Mouse (Mus musculus) hindbrain, embryonic 15.5 days (tissue): ENCODE measurements around the gene Tmem208. TPM values are rescaled to one million over a fixed set of nuclear protein-coding genes. Genes with fewer than 3 reads are reported as not detected.

Source experiments
- ATAC-seq: fragments of 200-750 bp; cut with Nextera tagmentation; 2 replicates; pipeline ENCODE4 v1.8.0; 2017; ENCODE audit warnings: low read depth, moderate number of reproducible peaks, moderate TSS enrichment; ENCODE audit not compliant: low FRiP score
- H3K27ac ChIP-seq: fragments of 300-500 bp; sonication (generic); replicated peaks from 2 replicates; pipeline ENCODE4 v1.5.1; 2015; ENCODE audit warnings: mild to moderate bottlenecking, inconsistent platforms
- H3K27me3 ChIP-seq: fragments of 300-500 bp; sonication (generic); 2 replicates; pipeline ENCODE4 v1.6.1; 2015; ENCODE audit warnings: control low read depth, inconsistent platforms
- H3K36me3 ChIP-seq: fragments of 300-500 bp; sonication (generic); 2 replicates; pipeline ENCODE4 v1.6.1; 2015; ENCODE audit warnings: control low read depth, inconsistent platforms
- H3K4me1 ChIP-seq: fragments of 300-500 bp; sonication (generic); replicated peaks from 2 replicates; pipeline ENCODE4 v1.6.1; 2015; ENCODE audit warnings: control low read depth, inconsistent platforms
- H3K4me2 ChIP-seq: fragments of 300-500 bp; sonication (generic); 2 replicates; pipeline ENCODE4 v1.6.1; 2015; ENCODE audit warnings: moderate library complexity, mild to moderate bottlenecking, inconsistent platforms
- H3K4me3 ChIP-seq: fragments of 300-500 bp; sonication (generic); 2 replicates; pipeline ENCODE4 v1.5.1; 2015; ENCODE audit warnings: mild to moderate bottlenecking, inconsistent platforms
- H3K9ac ChIP-seq: fragments of 300-500 bp; sonication (generic); 2 replicates; pipeline ENCODE4 v1.6.1; 2015; ENCODE audit warnings: inconsistent platforms
- H3K9me3 ChIP-seq: fragments of 300-500 bp; sonication (generic); 2 replicates; pipeline ENCODE4 v1.6.1; 2016; ENCODE audit warnings: control low read depth, inconsistent platforms
- WGBS: fragments of 180-500 bp; shearing (Covaris S2); methylation state at CpG from one replicate; pipeline ENCODE4 v1.1.7; 2015; 5-methylcytosine and 5-hydroxymethylcytosine counted together
- polyA plus RNA-seq: library from polyadenylated mRNA; unstranded; fragments of >200 nt; fragmentation: Nextera tagmentation; extraction: Ambion mirVana; gene quantifications from 2 replicates; pipeline ENCODE4 v1.2.1, GENCODE M21; 2015

Gene Tmem208
- polyA plus RNA-seq, 1 experiment from 2014 or later: 143 TPM

- peaks cover 37% of the 10 kb centered on the region for H3K4me1 ChIP-seq
These were observed 22.4 kb downstream of the Tmem208 start, which contains the start of gene Slc9a5 for GRCm38 (mm10) chr8:105348450-105349095. Slc9a5 (plus strand) TSS chr8:105348843.

GRCm38 (mm10) chr8:105349096-105349771 is 23.1 kb downstream of the Tmem208 start:
- Histone ChIP-seq H3K9me3 (no peaks in the 10 kb centered on the region), H3K4me1 (peaks cover 37% of the 10 kb centered on the region), H3K4me3 (peak overlapping the region; percentile 77), H3K27ac (peak overlapping the region; percentile 85), H3K9ac (peak overlapping the region; percentile 82), H3K36me3 (no peaks in the 10 kb centered on the region), H3K4me2 (peak overlapping the region; percentile 99), H3K27me3 (no peaks in the 10 kb centered on the region; the same call in 1 of the 2 replicates)
- ATAC-seq: peak; percentile 29
- WGBS: under 1% methylated on average over 32 of the region's 48 CpGs

More at GRCm38 (mm10) chr8:105348450-105349095, 22.4 kb downstream of the Tmem208 start, which contains the start of gene Slc9a5:
- Histone ChIP-seq H3K36me3 (no peaks in the 10 kb centered on the region), H3K27ac (peak within 1 kb of the TSS; percentile 85), H3K4me2 (peak within 1 kb of the TSS; percentile 99), H3K9me3 (no peaks in the 10 kb centered on the region), H3K9ac (peak within 1 kb of the TSS; percentile 82), H3K27me3 (no peaks in the 10 kb centered on the region; the same call in 1 of the 2 replicates), H3K4me3 (peak within 1 kb of the TSS; percentile 77)
- WGBS: under 1% methylated on average over 34 of the region's 34 CpGs
- ATAC-seq: peak; percentile 31

DNA sequence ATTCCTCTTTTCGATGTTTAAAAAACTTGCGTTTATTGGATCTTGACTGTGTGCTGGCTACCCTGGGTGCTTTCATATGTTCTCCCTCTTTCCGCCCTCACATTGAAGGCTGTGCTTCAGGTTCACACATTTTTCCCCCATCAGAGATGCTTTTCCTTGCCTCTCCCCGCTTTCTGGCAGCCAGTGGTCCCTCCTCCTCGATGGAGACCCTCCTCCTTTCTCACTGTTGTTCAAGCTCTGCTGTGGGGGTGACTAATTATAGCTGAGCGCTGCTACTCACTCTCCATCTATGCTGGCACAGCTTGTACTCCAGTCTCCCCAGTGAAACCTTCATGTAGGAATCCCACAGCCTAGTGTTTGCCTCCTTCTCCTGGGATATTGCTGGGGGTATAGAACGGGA is 24.0 kb downstream of the Tmem208 start:
- Histone ChIP-seq H3K9ac (0 out of 2 replicates have a peak overlapping the region, but pooled peaks have one; percentile 9), H3K27ac (peak overlapping the region; percentile 85; the same call in 1 of the 2 replicates), H3K4me1 (peaks cover 37% of the 10 kb centered on the region), H3K4me3 (peak overlapping the region; percentile 77), H3K4me2 (peak overlapping the region; percentile 99), H3K9me3 (no peaks in the 10 kb centered on the region), H3K36me3 (no peaks in the 10 kb centered on the region; the same call in 1 of the 2 replicates), H3K27me3 (no peaks in the 10 kb centered on the region; the same call in 1 of the 2 replicates)
- no peak for ATAC-seq
- WGBS: 34% methylated on average over 7 of the region's 7 CpGs

- Histone ChIP-seq H3K27ac (no peak overlapping the region), H3K36me3 (peaks cover 21% of the 10 kb centered on the region; the same call in 1 of the 2 replicates), H3K9ac (no peak overlapping the region), H3K9me3 (no peaks in the 10 kb centered on the region), H3K4me1 (peaks cover 19% of the 10 kb centered on the region), H3K4me3 (no peak overlapping the region), H3K4me2 (no peak overlapping the region), H3K27me3 (no peaks in the 10 kb centered on the region)
- no peak for ATAC-seq
- WGBS: 71% methylated on average over 8 of the region's 8 CpGs
These were observed 27.5 kb downstream of the Tmem208 start for GRCm38 (mm10) chr8:105353583-105354135.

GRCm38 (mm10) chr8:105354549-105354948 is 28.4 kb downstream of the Tmem208 start:
- WGBS: 91% methylated on average over 4 of the region's 4 CpGs

DNA sequence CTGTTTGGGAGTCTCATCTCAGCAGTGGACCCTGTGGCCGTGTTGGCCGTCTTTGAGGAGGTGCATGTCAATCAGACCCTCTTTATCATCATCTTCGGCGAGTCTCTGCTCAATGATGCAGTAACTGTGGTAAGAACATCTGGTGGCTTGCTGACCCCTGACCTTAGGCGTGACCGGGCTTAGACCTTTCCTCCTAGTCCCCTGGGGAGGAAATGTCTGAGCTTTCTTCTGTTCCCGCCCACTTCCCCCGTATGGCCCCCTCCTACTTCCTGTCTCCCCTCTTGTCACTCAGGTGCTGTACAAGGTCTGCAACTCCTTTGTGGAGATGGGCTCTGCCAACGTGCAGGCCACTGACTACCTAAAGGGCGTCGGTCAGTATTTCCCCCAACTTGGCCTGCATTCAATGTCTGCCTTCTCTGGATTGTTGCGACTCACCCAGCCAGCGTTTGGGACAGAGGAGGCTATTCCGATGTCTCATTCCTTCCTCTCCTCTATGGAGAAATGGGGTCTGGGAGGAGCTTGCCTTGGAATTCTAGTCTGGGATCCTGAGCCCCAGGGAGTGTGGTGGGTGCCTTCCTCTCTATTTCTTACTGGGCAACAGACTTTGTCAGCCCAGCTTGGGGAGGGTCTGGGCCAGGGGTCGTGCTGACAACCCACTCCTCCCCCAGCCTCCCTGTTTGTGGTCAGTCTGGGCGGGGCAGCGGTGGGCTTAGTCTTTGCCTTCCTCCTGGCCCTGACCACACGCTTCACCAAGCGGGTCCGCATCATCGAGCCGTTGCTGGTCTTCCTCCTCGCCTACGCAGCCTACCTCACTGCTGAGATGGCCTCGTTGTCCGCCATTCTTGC is 29.2 kb downstream of the Tmem208 start:
- Histone ChIP-seq H3K4me1 (peaks cover 9% of the 10 kb centered on the region), H3K4me3 (no peak overlapping the region), H3K9ac (no peak overlapping the region), H3K27ac (no peak overlapping the region), H3K9me3 (no peaks in the 10 kb centered on the region), H3K4me2 (no peak overlapping the region), H3K36me3 (peaks cover 26% of the 10 kb centered on the region), H3K27me3 (no peaks in the 10 kb centered on the region)
- no peak for ATAC-seq
- 61% methylated on average over 26 of the region's 26 CpGs for WGBS

More at GRCm38 (mm10) chr8:105354549-105354948, 28.4 kb downstream of the Tmem208 start:
- H3K4me2 ChIP-seq: no peak overlapping the region
- peaks cover 26% of the 10 kb centered on the region for H3K36me3 ChIP-seq
- H3K27ac ChIP-seq: no peak overlapping the region
- no peaks in the 10 kb centered on the region for H3K9me3 ChIP-seq
- no peak overlapping the region for H3K9ac ChIP-seq
- H3K27me3 ChIP-seq: no peaks in the 10 kb centered on the region
- H3K4me1 ChIP-seq: peaks cover 17% of the 10 kb centered on the region
- ATAC-seq: no peak
- H3K4me3 ChIP-seq: no peak overlapping the region

- Histone ChIP-seq H3K4me2 (no peak overlapping the region), H3K4me3 (no peak overlapping the region), H3K4me1 (peaks cover 4% of the 10 kb centered on the region; the same call in 1 of the 2 replicates), H3K9me3 (no peaks in the 10 kb centered on the region), H3K36me3 (peaks cover 26% of the 10 kb centered on the region), H3K27ac (no peak overlapping the region), H3K27me3 (no peaks in the 10 kb centered on the region), H3K9ac (no peak overlapping the region)
- ATAC-seq: no peak
- 87% methylated on average over 14 of the region's 14 CpGs for WGBS
These were observed 30.5 kb downstream of the Tmem208 start for GRCm38 (mm10) chr8:105356681-105357080.

GRCm38 (mm10) chr8:105359208-105359607 is 33.1 kb downstream of the Tmem208 start:
- WGBS: 70% methylated on average over 15 of the region's 15 CpGs
- H3K4me1 ChIP-seq: peaks cover 6% of the 10 kb centered on the region; the same call in 1 of the 2 replicates
- H3K4me3 ChIP-seq: no peak overlapping the region
- no peak overlapping the region for H3K27ac ChIP-seq
- no peak for ATAC-seq
- peaks cover 35% of the 10 kb centered on the region for H3K36me3 ChIP-seq
- H3K9ac ChIP-seq: no peak overlapping the region
- no peak overlapping the region for H3K4me2 ChIP-seq
- no peaks in the 10 kb centered on the region for H3K27me3 ChIP-seq
- H3K9me3 ChIP-seq: no peaks in the 10 kb centered on the region

GRCm38 (mm10) chr8:105359646-105360045 is 33.5 kb downstream of the Tmem208 start:
- Histone ChIP-seq H3K9me3 (no peaks in the 10 kb centered on the region), H3K4me2 (no peak overlapping the region), H3K27ac (no peak overlapping the region), H3K9ac (no peak overlapping the region), H3K27me3 (no peaks in the 10 kb centered on the region), H3K36me3 (peaks cover 38% of the 10 kb centered on the region), H3K4me1 (peaks cover 6% of the 10 kb centered on the region; the same call in 1 of the 2 replicates), H3K4me3 (no peak overlapping the region)
- ATAC-seq: 0 out of 2 replicates have a peak, but pooled peaks have one; percentile 54
- 47% methylated on average over 4 of the region's 4 CpGs for whole genome bisulfite sequencing

- 67% methylated on average over 12 of the region's 12 CpGs for WGBS
- Histone ChIP-seq H3K9me3 (no peaks in the 10 kb centered on the region), H3K27ac (no peak overlapping the region; the same call in 1 of the 2 replicates), H3K27me3 (no peaks in the 10 kb centered on the region), H3K4me3 (no peak overlapping the region), H3K4me1 (peaks cover 6% of the 10 kb centered on the region; the same call in 1 of the 2 replicates), H3K9ac (no peak overlapping the region), H3K4me2 (no peak overlapping the region), H3K36me3 (peaks cover 42% of the 10 kb centered on the region)
- no peak for ATAC-seq
These were observed 35.9 kb downstream of the Tmem208 start for GRCm38 (mm10) chr8:105361751-105362702.
